Mouse (Mus musculus) regulatory T cell (primary cell): ENCODE measurements around the gene Cdh15.

ENCODE experiments used
- in situ Hi-C: fragments of 300-600 bp; cut with MboI, MseI; formaldehyde crosslinking; loops from one replicate; pipeline ENCODE4 v1.15.1; 2025; ENCODE audit warnings: high pct_unique_total_duplicates

Cdh15 gene

DNA sequence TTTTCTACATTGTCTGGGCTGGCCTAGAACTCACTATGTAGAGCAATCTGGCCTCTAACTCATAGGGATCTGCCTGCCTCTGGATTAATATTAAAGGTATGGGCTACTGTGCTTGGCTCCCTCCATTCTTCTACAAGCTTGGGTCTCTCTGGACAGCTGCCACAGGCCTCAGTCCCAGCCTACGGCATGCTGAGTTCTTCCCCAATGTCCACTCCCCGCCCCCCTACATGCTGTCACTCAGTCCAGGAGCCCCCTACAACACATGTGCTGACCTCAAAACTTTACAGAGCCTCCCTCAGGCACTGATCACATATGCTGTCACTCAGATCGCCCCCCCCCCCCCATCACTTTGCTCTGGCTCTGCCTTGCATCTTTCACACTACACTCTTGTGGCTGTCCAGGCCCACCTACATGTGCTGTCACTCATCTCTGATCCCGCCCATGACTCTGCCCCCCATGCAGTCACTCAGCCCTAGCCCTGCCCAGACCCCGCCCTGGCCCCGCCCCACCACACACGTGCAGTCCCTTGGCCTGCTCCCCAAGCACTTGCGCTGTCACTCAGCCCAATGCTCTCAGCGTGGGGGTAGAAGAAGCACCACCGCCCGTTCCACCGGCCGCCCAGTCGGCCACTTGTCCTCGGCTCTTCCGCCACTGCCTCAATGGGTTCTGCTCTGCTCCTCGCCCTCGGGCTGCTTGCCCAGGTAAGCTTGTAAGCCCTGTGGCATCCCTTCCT is at the start of gene Cdh15:
Gene Cdh15 (plus strand): TSS at position 138 of the 733 bp plus-strand sequence.
- in situ Hi-C loops = no loop called here

DNA sequence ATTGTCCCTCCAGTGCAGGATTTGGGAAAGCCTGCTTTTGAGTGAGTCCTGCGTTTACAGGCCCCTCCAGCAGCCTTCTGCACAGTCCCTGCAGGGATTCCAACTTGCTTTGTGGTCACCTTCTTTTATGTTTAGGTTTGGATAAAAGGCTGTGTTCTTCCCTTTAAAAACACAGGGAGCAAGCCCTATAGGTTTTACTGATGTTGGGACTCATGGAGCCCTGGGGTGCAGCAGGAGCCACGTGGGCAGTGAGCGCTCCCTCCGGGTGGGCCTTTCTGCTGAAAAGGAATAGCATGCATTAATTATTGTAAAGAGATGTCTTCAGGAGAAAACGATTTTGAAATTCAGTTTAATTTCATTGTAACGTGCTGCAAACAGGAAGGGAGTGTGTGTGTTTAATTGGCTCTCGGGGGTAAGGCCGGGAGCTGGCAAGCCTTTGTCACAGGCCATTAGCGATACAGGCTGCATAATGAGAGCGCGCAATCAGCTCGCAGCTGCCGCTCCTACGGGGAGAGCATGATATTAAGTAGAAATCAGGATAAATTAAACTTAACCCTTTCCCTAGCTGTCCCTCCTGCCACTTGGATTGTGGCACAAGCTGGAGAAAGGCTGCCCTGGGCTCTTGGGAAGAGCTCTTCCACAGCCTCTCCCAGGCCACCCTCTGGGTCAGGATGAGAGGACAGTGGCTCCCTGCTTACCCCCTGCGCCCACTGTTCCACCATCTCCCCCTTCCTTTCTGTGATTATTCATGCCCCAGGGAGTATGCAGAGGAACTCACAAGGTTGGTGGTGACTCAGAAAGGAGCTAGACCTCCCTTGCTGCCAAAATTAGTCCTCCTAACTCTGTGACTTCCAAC is 43.6 kb upstream of the Cdh15 start:
- in situ Hi-C loops = no loop called here

DNA sequence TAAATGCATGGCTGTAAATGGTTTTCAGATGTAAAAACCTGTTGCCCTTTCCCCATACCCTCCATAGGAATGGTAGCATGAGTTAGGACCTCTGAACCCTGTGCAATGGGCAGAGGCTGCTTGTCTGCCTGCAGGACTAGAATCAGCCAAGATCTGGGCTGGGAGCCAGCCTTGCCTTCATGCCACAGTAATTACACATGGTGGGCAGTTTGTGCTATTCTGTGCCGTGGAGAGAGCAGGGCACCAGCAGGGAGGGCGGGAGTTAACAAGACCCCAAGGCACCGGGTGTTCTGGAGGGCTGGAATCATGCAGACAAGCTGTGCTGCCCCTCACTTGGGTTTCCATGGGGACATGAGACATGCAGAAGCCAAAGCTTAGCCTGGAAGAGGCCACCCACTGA is 42.4 kb upstream of the Cdh15 start:
- in situ Hi-C loops = no loop called here

DNA sequence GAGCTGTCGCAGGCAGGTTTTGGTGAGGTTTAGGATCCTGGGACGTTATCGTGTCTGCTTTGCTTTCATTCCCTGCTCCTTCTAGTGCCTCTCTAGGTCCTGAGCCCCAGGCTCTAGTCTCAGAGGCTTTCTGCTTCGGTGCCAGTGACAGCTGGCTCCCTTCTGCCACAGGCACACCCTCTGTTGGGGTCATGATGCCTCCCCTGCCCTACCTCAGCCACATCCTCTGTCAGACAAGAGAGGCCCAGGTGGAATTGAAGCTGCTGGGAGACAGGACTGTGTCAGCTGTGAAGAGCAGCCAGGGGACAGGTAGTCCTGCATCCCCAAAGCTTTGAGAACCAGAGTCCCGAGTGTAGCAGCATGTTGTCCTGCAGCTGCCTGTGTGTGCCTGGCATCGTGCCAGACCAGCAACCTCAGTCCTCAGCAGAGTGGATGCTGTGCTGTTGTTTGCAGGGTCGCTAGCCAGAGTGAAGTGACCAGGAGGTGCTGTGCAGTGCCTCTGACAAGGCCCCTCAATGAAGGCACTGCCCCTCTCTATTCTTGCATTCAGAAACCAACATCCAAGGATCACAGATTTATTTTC is 40.7 kb upstream of the Cdh15 start:
- in situ Hi-C loops = no loop called here

DNA sequence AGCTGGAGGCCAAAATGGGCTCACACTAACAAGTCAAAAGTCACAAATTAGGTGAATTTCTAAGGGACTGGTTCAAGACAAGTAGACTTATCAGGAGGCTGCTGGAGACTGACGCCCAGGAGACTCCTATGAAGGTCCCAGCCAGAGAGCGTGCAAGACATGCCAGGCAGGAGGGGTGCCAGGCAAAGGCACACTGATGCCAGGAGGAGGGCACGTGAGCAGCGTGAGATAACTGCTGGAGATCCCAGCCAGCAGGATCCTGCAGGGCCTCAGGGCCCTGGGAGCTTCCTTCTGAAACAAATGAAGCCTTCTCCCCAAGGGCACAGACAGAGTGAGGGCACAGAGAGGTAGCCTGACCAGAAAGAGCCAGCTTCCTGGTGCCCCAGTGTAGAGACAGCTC is 39.9 kb upstream of the Cdh15 start:
- in situ Hi-C loops = no loop called here

DNA sequence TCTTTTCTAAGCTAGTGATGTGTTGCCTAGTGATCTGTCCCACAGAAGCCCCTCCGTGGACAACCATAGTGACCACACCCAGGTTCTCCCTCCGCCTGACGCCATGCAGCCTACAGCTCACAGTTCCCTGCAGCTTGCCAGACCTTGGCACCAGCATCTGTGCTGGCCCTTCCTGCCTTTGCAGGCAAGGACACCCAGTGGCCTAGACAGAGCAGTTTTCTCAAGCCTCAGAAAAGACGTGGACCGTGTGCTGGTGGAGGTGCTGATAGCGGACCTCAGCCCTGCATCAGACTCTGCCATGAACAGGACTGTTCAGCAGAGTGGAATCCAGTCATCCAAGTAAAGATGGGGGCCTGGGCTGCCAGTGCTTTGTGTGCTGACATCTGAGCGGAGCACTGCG is 37.4 kb upstream of the Cdh15 start:
- in situ Hi-C loops = no loop called here

DNA sequence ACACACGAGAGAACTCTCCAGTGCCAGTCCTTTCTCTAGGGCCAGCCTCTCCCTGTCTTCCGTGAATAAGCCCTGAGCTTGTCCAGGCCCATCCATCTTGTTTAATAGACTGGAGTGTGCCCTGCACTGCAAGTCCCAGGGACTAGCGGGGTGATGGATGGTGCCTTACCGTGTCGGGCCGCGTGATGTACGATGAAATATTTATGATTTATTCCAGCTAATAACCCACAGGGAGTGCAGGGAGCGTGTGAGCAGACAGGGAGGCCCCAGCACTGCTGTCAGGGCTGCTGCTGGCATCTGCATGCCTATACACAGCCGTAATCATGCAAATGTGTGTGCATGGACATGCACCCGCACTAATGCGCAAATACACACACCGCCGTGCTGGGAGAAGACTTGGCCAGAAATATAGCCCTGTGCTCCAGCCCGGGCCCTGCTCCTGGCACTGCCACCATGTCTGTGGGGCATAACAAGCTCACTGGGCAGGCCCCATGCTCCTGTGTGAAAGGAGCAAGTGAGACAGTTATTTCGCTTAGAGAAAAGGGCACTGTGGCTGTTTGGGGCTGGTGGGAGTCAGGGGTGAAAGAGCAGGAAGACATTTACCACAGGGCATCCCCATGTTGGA is 35.8 kb upstream of the Cdh15 start:
- in situ Hi-C loops = no loop called here

DNA sequence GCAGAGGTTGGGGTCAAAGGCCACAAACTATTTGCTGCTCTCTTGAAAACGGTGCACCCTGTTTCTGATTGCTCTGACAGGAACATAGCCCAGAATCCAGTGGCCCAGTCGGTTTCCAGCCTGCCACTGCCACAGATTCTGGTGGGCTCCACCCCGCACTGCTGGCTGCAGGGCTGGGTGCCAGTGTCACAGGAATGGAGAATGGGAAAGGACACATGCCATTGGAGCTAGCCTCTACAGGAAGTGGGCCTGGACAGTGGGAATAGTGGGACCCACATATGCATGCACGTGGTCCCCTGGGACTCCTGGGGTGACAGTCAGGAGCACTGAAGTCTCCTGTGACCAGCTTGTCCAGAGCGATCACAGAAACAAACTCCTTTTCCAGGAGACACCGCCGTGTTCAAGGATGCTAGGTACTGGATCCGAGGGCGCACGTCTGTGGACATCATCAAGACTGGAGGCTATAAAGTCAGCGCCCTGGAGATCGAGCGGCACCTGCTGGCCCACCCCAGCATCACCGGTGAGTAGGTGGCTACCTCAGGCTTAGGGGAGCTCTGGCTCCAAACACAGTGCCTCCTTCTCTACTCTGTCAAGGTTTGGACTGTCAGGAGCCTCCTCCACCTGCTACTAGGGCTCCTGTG is 35.0 kb upstream of the Cdh15 start:
- in situ Hi-C loops = no loop called here

DNA sequence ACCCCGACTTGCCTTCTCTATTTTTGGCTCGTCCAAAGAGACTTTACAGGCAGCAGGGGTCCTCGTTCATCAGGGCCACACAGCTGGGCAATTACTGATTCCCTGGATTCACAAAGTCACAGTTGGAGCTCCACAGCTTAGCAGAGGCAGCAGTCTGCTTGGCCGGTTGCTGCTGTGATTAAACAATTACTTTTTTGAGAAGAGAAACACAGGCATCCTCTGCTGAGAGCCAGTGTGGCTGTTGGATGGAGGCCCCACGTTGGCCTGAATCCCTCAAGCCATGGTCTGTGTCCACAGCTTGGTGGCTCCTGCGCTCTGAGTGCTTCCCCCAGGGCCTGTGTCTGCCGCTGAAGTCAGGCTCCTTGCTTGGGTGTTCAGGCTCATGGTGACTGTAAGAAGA is 33.2 kb upstream of the Cdh15 start:
- in situ Hi-C loops = loop anchor here (5.0 kb wide), 1 partner anchor 307 kb away; no protein-coding TSS in a partner anchor

DNA sequence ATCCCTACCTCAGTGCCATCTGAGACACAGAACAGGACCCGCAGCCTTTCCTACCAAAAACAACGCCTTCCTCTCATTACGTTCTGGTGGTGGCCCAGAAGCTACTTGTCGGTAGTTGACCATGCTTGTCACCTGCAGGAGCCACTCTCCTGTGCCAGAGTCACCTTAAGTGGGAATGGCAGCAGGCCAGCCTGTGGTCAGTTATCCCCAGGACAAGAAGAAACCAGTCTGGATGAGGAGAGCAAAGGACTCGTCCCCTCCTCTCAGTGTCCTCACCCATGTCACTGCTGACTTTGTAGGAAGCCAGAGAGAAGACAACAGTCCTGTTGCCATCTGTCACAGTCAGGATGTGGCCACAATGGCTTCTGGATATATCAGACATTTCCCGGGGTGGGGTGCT is 30.8 kb upstream of the Cdh15 start:
- in situ Hi-C loops = loop anchor here (5.0 kb wide), 1 partner anchor 310 kb away; no protein-coding TSS in a partner anchor

DNA sequence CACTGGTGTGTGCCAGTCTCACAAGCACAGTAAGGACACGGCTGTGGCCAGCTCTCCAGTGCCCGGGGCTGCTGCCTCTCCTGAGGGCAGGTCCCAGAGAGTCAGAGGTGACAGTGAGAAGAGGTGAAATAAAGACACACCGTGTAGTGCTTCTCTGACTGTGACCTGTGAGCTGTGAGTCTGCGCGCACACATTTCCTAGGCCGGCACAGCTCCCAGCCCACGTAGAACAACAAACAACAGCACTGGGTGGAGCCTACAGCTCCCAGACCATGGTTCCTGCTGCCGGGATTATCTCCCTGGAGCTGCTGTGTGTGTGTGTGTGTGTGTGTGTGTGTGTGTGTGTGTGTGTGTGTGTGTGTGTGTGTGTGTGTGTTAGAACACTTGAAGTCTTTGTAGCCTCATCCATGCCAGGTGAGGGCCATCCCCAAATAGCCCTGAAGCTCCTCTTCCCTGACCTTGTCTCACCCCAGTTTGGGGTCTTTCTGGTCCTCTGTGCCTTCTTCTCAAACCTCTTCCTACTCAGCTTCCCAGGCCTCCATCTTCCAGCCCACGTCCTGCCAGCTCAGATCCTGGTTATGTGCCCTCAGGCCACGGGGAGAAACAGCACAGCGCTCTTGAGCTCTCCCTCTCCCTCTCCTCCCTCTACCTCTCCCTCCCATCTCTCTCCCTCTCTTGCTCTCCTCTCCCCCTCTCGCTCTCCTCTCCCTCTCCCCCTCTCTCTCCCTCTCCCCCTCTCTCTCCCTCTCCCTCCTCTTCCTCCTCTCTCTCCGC is 29.9 kb upstream of the Cdh15 start:
- in situ Hi-C loops = loop anchor here (5.0 kb wide), 1 partner anchor 311 kb away; no protein-coding TSS in a partner anchor

DNA sequence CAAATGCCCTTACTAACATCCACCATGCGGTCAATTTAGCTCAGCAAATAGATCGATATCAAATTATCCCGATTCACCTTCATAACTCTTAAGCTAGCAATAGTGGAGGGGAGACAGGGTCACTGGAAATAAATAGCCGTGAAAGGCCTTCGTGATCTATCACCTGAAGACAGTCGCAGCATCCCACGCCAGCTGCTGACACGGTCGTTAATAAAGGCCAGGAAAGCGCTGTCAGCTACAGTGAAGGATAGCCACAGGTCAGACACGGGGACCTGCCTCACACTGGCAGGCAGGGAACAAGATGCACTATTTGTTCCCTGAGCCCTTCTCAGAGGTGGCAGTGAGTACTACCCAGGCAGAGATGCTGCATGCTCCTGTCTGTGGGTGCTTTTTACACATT is 28.0 kb upstream of the Cdh15 start:
- in situ Hi-C loops = loop anchor here (5.0 kb wide), 1 partner anchor 312 kb away; no protein-coding TSS in a partner anchor

DNA sequence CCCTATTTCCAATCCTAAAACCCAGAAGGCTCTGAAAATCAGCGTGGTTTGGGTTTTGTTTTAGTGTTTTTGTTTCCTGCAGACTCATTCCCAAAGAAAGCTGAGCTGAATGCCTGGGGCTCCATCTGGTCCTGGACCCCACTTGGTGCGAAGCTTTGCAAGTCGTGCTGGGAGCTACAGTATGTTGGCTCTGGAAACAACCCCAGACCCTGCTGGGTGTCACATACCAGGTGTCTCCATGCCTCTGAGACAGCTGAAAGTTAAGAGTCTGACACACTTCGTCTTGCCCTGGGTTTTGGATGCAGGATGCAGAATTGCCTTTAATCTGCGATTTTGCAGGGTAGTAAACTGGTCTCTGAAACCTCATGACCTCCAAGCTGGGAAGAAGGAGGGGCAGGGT is 23.2 kb upstream of the Cdh15 start:
- in situ Hi-C loops = no loop called here

DNA sequence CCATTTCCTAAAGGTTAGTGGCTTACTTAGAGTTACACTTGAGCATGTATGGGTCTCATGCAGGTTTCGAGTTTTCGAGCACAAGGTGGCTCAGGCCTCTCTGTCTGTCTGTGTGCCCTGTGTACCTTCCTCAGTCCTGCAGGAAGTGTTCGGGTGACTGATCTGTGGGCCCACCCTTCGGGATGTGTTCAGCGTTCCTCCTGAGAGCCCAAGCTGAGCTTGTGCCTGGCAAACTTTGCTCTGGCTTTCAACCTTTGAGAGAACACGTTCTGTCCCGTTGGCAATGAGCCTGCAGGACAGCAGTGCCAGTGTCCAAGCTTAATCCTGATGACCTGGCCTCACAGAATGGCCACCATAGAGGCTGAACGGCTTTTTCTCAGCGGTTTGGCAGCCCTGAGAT is 22.8 kb upstream of the Cdh15 start:
- in situ Hi-C loops = loop anchor here (5.0 kb wide), 1 partner anchor 148 kb away; no protein-coding TSS in a partner anchor

DNA sequence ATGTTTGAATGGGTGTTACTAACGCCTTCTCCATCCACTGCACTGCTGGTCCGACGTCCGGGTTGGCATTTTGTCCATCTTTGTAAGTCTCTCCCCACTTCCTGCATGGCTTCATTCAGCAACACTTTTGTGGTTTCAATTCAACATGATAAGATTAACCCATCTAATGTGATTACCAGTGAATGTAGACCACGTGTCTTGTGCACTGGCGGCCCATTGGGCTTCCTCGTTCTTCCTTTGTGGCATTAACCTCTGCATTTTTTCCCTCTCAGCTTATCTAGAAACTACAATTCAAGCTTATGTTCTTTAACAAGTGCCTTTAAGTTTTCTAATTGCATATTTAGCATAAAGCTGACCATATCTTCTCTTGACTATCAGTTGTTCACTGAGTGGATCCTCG is 22.4 kb upstream of the Cdh15 start:
- in situ Hi-C loops = loop anchor here (5.0 kb wide), 1 partner anchor 148 kb away; no protein-coding TSS in a partner anchor

DNA sequence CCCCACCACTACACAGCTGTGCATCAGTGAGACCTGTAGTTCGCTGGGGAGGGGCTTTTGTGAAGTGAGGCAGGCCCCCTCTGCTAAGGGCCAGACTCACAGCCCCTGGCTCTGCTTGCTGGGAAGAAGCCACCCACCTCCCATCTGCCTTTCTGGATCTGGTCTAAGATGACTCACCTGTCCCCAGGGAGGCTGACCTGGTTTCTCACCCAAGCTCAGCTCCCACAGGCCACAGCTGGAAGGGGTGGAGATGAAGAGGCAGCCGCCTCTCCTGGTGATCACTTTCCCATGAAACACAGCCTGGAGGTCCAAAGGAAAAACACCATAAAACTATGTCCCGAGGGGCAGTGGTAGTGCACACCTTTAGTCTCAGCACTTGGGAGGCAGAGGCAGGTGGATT is 18.4 kb upstream of the Cdh15 start:
- in situ Hi-C loops = loop anchor here (5.0 kb wide), 1 partner anchor 152 kb away; no protein-coding TSS in a partner anchor

DNA sequence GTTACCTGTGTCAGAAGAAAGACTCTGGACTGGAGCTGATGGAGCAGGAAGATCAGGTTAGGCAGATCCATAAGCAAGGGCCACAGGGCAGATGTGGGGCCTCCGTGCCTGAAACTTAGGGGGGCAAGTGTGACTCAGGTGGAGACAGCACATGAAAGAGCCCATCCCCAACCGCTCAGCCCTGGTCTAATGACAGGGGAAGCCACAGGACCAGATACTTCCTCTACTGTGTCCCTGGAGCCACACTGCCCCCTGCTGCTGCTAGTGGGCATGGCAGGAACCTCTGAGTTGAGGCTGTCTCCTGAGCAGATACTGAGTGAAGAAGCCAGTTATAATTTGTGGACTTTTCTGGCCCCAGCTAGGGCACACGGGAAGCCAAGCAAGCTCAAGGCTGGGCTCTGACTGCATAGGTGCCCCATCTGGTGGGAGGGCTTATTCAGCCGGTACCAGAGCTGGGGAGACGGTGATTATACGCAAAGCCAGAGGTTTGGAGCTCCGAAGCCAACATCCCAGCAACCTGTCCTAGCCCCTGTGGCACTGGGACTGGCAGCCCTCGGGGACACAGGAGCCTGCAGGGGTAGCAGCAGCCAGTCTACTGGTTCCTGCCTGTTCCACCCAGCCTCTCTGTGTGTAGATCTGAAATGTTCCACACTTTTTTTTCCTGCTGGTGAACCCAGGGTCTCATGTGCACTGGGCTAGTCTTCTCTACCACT is 17.3 kb upstream of the Cdh15 start:
- in situ Hi-C loops = no loop called here

DNA sequence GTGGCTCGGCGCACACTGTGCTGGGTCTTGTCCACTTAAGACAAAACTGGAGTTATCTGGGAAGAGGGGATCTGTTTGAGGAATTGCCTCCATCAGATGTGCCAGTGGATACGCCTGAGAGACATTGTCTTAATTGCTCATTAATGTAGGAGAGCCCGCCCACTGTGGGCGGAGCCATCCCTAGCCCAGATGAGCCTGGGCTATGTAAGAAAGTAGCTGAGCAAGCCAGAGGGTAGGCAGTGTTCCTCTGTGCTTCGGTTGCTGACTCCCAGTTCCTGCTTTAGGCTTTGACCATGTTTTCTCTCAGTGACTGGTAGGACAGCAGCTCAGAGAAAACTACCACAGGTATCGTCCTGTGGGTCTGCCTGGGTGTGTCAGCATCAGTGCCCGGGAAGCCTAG is 13.3 kb upstream of the Cdh15 start:
- in situ Hi-C loops = no loop called here

DNA sequence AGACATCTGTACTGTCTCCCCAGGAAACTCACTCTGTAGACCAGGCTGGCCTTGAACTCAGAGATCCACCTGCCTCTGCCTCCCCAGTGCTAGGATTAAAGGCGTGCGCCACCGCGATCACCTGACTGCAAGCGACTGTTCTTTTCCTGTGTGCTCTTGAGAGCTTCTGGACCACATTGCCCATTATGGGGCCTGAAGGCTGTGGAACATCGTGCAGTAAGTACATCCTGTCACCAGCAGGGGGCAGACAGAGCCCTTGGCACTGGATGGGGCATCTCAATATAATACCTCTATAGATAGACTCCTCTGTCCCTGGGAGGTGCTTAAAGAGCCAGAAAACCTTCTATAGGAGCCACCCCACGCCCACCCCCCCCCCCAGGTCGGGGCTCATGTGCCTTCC is 12.8 kb upstream of the Cdh15 start:
- in situ Hi-C loops = no loop called here

DNA sequence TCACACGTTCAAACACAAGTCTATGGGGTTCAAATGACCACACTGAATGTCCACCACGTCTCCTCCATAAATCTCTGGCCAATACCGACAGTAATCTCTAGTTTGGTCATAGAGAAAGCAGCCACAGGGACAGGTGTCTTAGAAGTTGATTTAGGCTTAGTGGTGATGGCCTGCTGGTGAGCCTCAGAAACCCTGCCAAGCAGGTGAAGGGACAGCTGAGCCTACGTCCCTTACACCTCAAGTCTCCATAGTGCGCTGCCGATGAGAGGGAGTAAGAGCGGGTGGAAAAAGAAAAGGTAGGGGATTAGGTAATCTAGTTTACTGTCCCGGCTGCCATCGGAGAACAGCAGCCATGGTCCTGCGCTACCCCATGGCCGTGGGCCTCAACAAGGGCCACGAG is 11.6 kb upstream of the Cdh15 start:
- in situ Hi-C loops = no loop called here
